Mouse (Mus musculus) Muller cell, postnatal 12 days (primary cell): Measurements from ENCODE around the gene Slc22a14.
"Not testable (repeated sequence)": the region's sequence is repeated elsewhere in the genome, so short reads cannot be mapped to it uniquely, and the experiment has no call there.

Experiments used
- DNase-seq: peaks from one replicate; pipeline ENCODE4 v3.0.0-alpha.2; 2015; ENCODE audit errors: inconsistent ontology term

The Slc22a14 gene

DNA sequence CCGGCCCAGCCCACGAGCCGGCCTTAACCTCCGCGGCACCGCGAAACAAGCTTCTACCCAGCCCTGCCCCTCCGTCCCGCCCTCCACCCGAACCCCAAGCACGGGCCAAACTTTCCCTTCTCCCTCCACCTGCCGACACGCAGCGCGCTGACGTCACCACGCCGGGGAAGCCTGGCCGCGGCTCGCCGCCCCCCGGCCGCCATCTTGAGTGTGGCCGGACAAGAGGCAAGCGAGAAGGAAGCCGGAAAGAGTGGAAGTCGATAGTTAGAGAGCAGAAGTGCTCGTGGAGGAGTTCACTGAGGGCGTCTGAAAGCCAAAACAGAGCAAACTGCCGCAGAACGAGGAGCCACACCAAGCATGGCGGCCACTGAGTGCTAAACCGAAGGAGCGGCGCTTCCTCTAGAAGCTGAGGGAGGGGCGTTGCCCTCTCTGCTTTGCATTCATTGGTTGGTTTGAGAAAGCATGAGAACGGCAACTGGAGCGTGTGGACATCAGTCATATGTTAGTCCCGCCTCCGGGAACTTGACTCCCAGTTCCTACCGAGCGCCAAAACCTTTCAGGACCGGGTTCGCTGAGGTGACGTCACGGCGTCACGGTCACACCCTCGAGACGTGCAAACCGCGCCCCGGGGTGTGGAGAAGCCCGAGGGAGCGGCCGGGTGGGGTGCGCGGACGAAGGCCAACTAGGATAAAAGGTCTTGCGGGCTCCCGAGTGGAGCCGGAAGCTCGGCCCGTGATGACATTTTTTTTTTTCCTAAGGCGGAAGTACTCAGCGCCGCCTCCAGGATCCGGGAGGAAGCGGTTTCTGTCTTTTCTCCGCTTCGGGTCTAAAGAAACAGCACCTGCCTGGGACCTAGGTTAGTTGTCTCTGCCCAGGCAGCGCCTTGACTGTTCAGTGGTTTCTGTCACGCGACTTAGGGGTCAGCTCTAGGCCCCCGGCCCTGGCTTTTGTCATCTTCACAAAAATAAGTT lies 42.8 kb downstream of the Slc22a14 start, which contains the start of gene Oxsr1:
Oxsr1 (minus strand) TSS at position 139 of the 971 bp plus-strand sequence.
- peak; percentile 99 for DNase-seq

DNA sequence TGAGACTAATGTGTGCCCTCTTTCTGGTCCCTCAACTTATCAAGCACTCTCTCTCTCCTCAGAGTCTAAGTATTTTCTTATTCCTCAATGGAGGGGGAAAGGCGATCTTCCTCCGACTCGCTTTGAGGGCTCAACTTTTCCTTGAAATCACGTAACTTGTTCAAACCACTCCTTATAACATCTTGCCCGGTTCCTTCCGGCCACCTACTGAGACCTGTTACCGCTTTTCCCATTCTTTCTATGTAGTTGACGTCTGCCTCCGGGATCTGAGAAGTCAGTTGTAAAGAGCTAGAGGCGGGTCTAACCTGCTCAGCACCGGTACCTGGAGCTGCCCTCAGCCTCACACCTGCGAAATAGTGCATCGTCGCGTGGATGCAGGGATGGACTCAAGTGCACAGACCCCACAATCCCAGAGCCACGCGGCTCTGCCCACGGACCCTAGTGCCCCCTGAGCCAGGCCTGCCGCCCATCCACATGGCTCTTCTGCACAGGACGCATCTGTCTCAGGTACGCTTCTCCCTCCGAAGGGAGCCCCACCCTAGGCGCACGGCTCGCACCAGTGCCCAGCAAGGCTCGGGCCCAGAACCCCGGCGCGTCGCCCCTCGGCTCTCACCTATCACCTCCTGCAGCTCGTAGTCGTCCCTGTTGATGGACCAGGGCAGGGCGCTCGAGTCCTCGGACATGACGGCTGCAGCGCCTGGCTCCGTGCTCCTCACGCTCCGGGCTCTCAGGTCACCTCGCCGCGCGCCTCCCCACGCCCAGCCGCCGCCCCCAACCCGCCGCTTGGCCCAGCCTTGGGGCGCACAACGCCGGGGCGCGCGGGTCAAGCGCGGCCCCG lies 43.7 kb downstream of the Slc22a14 start:
- DNase-seq = no peak

DNA sequence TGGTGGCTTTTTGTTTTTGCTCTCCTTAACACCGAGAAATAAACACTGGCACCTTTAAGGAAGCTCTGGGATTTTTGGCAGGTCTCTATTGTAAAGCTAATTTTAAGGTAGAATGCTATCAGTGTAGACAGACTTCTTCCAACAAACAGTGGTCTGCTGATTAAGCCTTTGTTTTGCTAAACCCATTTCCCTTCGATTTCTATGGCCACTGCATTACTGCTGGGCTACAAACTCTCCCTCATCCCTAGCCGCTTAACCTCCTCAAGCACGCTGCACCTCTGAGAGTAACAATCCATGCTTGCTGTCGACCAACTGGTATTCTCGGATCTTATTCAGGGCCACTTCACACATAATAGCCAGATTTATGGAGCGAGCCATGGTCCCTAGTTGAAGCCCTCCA lies 44.4 kb downstream of the Slc22a14 start:
- no peak for DNase-seq

DNA sequence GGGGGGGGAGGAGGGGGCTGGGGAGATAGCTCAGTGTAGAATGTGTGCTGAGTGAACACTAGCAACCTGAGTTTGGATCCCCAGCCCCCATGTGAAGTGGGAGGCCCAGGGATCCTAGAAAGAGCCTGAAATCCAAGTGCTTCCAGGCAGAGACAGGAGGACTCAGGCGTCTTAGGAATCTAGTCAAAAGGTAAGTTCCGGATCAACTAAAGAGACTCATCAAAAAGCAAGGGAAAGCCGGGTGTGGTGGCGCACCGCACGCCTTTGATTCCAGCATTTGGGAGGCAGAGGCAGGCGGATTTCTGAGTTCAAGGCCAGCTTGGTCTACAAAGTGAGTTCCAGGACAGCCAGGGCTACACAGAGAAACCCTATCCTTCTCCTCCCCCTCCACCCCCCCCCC lies 44.9 kb downstream of the Slc22a14 start:
- DNase-seq = no peak

DNA sequence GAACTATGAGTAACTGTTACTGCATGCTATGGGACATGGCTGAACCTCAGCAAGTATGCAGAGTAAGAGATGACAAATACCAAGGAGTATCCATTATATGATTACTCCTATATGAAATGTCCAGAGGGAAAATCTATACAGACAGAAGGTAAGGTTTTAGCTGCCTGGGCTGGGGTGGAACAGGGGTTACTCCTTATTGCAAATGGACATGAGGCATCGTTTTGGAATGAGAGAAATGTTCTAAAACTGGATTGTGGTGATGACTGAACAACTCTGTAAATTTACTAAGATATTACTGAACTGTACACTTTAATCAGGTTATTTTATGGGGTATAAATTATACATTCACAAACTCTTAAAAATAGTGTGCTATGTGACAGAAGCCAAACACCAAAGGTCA lies 46.5 kb downstream of the Slc22a14 start:
- DNase-seq = no peak

DNA sequence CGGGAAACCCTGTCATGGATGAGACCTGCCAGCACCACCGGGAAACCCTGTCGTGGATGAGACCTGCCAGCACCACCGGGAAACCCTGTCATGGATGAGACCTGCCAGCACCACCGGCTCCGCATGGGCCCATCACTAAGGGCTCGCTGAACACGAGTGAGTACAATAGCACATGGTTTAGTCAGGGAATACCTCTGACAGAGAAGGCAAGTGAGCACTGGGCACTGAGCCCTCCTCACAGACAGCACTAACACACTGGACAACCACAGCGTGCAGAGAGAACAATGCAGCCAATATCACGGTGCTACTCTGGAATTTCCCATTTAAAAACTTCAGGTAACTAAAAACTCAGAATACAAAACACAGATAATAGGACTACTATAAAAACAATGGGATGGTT lies 52.3 kb downstream of the Slc22a14 start:
- DNase-seq = no peak

DNA sequence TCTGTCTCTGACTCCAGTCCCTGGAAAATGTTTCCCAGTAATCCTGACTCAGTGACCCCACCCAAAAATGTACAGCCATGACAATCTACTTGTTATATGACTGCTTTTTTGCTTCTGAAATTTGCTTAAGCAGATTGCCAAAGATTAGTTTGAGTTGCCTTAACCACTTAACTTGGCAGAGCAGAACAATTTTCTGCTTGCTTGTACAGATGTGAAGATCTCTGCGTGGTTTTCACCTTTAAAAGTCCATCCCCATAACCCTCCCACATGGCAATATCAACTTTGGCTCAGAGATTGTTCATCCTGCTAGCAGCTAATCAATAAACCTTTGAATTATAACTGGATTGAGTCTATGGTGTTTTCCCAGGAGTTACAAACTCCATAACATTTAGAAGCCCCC lies 56.3 kb downstream of the Slc22a14 start:
- no peak for DNase-seq

DNA sequence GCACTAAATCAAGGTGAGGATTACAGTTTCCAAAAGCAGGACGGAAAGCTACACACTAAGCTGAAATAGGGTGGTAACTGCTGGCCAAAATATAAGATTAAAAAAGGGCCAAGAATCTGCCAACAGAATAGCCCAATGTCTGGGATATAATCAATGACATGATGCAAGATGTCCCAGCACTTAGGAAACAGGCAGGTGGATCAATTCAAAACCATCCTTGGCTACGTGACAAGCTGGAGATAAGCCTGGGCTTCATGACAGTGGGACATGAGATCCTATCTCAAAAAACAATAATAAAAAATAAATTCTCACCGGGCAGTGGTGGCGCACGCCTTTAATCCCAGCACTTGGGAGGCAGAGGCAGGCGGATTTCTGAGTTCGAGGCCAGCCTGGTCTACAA lies 59.5 kb downstream of the Slc22a14 start:
- no peak for DNase-seq

DNA sequence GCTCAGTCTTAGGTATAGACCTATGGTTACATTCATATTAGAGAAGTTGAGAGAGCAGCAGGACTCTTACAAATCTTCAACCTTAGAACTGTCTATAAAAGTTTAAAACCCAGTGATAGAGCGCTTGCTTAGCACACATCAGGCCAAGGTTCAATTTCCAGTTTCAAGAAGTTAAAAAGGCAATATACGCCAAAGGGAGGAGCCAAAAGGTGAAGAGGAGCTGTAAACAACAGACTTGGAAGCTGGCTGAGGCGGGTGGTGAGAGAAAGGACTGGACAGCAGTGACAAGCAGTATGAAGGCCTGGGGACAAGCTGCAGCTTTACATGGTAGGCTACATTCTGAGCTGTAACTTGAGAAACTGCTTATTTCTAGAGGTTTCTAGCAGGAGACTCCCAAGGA lies 66.8 kb downstream of the Slc22a14 start:
- no peak for DNase-seq

DNA sequence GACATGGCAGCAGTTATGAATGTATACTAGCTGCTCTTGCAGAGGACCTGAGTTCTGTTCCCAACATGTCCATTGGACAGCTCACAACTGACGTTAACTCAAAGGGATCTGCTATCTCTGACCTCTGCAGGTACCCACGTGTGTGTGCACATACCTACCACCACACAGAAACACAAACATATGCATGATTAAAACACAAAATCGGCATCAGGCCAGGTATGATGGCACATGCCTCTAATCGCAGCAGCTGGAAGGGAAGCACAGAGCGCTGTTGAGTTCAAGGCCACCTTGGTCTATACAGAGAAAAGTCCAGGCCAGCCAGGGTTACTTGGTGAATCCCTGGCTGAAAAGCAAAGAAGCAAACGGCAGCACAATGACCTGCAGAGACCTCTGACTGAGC lies 67.7 kb downstream of the Slc22a14 start:
- no peak for DNase-seq

DNA sequence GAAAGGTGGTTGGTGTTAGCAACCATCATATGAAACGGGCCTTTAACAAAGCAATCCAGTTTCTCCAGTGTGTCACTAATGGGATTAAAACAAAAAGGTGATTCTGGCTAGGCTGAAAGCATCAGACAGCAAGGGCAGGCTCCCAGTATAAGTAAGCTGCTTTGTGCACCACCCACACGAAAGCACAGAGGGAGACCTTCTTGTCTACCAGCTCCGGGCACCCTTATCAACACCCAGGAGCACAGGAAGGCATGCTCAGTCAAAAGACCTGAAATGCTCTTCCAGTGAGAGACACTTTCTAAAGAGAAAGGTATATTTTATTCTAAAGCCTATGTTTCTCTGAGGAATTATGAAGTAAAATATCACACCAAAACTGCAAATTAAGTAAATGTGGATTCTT lies 74.6 kb downstream of the Slc22a14 start:
- no peak for DNase-seq

DNA sequence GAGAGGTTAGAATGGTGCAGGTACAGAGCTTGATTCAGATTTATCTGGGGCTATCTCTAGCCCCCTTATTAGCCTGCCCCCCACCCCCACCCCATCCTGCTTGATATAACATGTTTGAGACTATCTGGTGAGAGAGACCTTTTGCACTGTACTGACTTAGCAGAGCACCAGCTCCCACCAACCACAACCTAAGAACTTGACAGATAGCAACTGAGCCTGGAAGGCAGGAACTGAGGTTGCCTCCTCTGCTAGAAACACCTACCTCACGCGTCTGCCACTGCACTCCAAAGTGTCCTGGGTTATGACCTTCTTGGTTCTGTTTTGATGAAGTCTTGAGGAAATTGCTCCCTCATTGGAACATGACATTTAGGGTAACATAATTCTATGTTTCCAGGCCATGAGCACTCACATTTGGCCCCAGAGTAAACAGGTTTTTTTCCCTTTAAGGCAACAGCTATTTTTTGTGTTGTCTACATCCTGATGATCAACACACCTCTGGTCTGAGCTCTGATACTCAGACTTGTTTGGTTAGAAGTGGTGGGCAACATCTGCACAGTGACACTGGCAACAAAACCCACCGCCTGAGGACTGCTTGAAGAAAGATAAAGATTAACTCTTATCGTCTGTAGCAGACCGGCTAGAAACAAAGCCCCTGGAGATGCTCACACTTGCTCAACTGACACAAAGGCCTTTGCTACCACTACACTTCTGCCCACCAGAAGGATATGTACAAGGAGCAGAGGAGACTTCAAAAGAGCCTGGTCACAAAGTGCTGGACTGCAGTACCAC lies 84.3 kb downstream of the Slc22a14 start:
- DNase-seq = no peak

DNA sequence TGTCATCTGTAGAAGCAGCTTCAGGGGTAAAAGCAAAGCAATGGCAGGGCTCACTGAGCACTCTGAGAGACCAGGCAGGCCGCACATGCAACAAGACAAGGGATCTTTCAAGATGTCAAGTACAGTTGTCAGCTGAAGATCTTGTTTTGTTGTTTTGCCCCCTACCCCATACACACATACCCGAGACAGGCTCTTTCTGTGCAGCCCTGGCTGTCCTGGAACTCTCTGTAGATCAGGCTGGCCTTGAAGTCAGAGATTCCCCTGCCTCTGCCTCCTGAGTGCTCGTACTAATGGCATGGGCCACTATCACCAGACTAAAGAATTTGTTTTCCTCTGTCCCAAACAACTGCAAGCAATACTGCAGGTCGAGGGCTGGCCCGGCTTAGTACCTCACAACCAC lies 87.3 kb downstream of the Slc22a14 start:
- DNase-seq = no peak

DNA sequence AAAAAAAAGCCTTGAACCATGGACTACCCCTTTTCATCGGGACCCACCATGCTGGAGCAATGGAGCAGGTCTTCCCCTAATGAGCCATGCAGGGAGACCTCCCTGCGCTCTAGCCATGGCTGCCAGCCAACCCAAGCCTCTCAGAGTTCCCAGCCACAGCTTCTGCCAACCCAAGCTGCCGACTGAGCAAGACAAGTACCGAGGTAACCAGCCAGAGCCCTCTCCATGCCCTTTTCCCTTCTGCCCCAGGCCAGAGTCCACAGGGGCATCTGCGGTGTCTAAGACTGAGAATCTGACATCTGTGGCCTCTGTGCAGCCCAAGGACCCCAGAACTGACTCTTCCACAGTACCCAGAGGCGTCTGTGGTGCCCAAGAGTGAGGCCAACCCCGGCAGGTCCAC lies 89.0 kb downstream of the Slc22a14 start:
- DNase-seq = peak; percentile 39

DNA sequence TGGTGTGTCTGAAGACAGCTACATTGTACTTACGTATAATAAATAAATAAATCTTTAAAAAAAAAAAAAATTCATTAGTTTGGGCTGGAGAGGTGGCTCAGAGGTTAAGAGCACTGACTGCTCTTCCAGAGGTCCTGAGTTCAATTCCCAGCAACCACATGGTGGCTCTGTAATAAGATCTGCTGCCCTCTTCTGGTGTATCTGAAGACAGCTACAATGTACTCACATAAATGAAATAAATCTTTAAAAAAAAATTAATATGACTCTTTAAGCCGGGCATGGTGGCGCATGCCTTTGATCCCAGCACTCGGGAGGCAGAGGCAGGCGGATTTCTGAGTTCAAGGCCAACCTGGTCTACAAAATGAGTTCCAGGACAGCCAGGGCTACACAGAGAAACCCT lies 90.5 kb downstream of the Slc22a14 start:
- DNase-seq = not testable (repeated sequence)

DNA sequence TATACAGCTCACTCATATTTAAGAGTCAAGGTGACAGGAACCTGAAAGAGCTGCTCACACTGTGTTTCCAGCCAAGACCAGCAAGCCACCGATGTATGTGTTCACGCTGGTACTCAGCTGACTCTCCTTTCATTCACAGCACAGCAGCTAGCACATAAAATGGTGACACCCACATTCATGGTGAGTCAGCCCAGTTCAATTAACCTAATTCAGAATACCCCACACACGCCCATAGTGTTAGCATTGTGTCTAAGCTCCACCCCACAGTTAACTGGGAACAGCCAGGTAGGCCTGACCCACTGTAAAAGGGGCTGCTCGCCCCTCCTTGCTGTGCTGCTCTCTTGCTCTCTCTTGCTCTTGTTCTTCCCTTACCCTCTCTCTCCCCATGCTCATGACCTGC lies 93.9 kb downstream of the Slc22a14 start:
- DNase-seq = peak; percentile 5

DNA sequence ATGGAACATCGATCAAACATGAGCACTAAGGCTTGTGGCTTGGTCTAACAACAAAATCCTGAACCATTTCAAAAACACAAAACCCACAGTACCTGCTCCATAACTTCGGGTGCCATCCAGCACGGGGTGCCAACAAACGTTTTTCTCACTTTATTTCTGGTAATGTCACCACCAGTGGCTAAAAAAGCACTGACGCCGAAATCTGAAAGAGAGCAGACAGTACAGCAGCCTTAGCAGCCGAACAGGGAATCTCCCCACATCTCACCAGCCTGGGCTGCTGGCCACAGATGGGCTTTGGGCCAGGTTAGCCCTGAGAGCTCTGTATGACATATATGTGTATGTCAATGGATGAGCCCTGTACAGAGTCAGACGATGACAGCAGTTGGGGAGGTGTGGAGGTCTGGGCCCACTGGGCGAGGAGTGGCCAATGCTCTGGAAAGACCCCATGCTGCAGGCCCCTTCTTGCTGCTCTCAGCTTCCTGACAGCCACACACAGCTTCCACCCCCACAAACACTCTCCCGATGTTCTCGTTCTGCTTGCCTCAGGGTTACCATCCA lies 96.7 kb downstream of the Slc22a14 start:
- DNase-seq = no peak

DNA sequence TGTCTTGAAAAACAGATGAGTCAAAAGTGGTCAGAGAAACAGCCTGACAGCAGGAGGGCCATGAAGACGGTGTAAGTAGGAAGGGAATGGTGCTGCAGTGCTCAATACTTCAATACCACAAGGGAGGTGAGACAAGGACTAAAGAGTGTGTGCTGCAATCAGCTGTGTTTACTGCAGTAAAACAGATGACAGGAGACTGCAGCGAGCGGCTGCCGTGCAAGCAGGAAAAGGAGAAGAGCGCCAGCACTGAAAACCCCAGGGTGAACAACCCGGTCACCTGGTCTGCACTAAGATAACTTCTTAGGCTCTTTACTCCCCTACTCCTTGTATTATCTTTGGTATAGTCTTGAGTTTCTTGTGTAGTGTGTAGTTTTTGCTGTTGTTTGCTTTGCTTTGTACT lies 97.2 kb downstream of the Slc22a14 start:
- DNase-seq = no peak

DNA sequence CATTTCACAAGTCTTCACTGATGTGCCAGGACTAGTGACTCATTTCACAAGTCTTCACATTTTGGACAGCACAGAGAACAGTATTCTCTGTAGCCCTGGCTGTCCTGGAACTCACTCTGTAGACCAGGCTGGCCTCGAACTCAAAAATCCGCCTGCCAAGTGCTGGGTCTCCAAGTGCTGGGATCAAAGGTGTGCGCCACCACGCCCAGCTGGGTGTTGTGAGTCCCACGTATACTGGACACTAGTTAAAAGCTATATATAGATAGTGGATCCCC lies 99.3 kb downstream of the Slc22a14 start:
- DNase-seq = not testable (repeated sequence)

DNA sequence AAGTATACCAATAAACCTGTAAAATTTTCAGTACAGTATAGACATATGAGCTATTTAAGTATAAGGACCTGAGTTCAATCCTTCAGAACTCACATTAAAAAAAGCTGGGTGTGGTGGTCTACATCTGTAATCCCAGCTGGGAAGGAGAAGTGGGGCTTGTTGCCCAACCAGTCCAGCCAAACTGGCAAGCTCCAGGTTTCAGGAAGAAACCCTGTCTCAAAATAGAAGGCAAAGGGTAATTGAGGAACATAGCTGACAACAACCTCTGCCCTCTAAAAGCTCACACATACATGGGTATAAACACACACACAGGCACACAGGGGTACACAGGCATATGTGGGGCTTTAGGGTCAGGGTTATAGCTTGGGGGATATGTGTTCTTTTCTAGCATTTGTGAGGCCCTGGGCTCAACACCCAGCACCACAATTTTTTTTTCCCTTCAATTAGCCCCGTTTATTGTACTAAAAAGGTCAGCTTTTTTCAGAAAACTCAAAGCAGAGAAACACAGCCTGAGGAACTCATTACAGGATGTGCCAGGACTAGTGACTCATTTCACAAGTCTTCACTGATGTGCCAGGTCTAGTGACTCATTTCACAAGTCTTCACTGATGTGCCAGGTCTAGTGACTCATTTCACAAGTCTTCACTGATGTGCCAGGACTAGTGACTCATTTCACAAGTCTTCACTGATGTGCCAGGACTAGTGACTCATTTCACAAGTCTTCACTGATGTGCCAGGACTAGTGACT lies 99.8 kb downstream of the Slc22a14 start:
- DNase-seq = not testable (repeated sequence)

DNA sequence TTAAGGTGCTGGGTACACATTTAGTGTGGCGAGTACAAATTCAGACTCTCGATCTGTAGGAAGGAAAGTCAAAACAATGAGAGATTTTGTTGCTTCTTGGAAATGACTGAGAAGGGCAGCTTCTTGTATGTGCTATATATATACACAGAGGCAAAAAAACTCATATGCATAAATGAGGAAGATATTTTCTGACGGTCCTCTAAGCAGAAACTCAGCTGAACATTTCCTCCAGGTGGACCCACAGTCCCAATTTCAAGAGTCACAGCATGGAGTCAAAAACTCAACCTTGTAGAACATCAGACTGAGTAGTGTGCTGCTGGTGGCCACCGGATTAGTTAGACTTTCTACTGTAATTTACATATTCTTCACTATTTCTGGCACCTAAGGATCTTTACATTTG lies 102.3 kb downstream of the Slc22a14 start:
- DNase-seq = no peak
